Comparison of ENCODE assay signal across 8 mouse cellular contexts in the genomic region with DNA sequence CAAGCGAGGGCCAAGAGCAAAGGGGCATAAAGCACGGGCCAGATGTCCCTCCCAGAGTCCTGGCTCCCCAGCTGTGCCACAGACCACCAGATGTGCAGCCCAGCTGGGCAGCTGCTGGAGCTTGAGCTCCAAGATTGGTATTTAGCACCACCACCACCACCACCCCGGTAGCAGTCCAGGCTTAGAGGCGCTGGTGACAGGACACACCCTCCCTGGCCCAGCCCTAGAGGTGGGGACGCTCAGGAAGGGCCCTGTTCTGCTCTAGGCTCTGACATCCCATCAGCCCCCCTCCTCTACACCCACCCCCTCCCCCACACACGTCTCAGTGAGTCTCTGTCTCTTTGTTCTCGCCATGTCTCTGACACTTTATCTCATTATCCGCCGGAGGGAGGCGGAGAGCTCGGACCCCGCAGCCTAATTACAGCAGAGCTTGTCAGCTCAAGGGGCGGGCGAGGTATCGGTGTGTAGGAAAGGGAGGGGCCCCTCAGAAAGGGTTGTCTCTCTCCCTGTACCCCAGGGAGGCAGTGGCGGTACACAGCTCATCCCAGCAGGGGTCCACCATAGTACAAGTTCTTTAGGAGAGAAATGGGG. TPM values are rescaled to one million over a fixed set of nuclear protein-coding genes. Genes with fewer than 3 reads are reported as not detected.
DNase-seq lines count a peak whose midpoint lies in the region; ATAC-seq lines count a peak whose summit lies in the region.

No protein-coding gene starts in this region.

- no peaks in the 10 kb centered on the region for H3K9me3 ChIP-seq in kidney, embryonic 14.5 days (ENCODE audit: control insufficient read depth, low read length)
- no peaks in the 10 kb centered on the region for H3K9me3 ChIP-seq in embryonic facial prominence, embryonic 10.5 days
- no peaks in the 10 kb centered on the region for H3K9me3 ChIP-seq in limb, embryonic 10.5 days (replicated peaks)
- H3K9me3 ChIP-seq in neural tube, embryonic 14.5 days (ENCODE audit: control insufficient read depth, low read length) = no peaks in the 10 kb centered on the region

- H3K36me3 ChIP-seq in kidney, embryonic 14.5 days (ENCODE audit: control insufficient read depth, insufficient read depth, low read length) = peaks cover 13% of the 10 kb centered on the region
- H3K36me3 ChIP-seq in embryonic facial prominence, embryonic 10.5 days (replicated peaks) = peaks cover 17% of the 10 kb centered on the region
- H3K36me3 ChIP-seq in limb, embryonic 10.5 days = peaks cover 18% of the 10 kb centered on the region
- H3K36me3 ChIP-seq in neural tube, embryonic 14.5 days (ENCODE audit: control insufficient read depth, insufficient read depth, low read length) = no peaks in the 10 kb centered on the region

- peak overlapping the region; percentile 23; the same call in 1 of the 2 replicates for H3K9ac ChIP-seq in kidney, embryonic 14.5 days (ENCODE audit: low read depth, low read length)
- H3K9ac ChIP-seq in neural tube, embryonic 14.5 days (replicated peaks; ENCODE audit: low read depth, low read length) = peak overlapping the region; percentile 28; the same call in 1 of the 2 replicates

- peak overlapping the region; percentile 0; the same call in 1 of the 2 replicates for H3K4me3 ChIP-seq in kidney, embryonic 14.5 days (ENCODE audit: low read length)
- peak overlapping the region; percentile 64 for H3K4me3 ChIP-seq in embryonic facial prominence, embryonic 10.5 days
- peak overlapping the region; percentile 57 for H3K4me3 ChIP-seq in limb, embryonic 10.5 days
- H3K4me3 ChIP-seq in neural tube, embryonic 14.5 days (ENCODE audit: low read depth, low read length) = no peak overlapping the region

- no peak overlapping the region for H3K27ac ChIP-seq in kidney, embryonic 14.5 days (ENCODE audit: low read depth, low read length)
- peak overlapping the region; percentile 83; the same call in 1 of the 2 replicates for H3K27ac ChIP-seq in embryonic facial prominence, embryonic 10.5 days (replicated peaks)
- peak overlapping the region; percentile 79 for H3K27ac ChIP-seq in limb, embryonic 10.5 days
- peak overlapping the region; percentile 99; the same call in 1 of the 2 replicates for H3K27ac ChIP-seq in neural tube, embryonic 14.5 days (ENCODE audit: low read depth, low read length)

- peaks cover 55% of the 10 kb centered on the region for H3K4me1 ChIP-seq in kidney, embryonic 14.5 days (ENCODE audit: control insufficient read depth, insufficient read depth, low read length)
- H3K4me1 ChIP-seq in embryonic facial prominence, embryonic 10.5 days = peaks cover 97% of the 10 kb centered on the region
- peaks cover 96% of the 10 kb centered on the region for H3K4me1 ChIP-seq in limb, embryonic 10.5 days
- H3K4me1 ChIP-seq in neural tube, embryonic 14.5 days (ENCODE audit: control insufficient read depth, insufficient read depth, low read length) = peaks cover 60% of the 10 kb centered on the region

- H3K4me2 ChIP-seq in kidney, embryonic 14.5 days (replicated peaks; ENCODE audit: low read depth, low read length) = peak overlapping the region; percentile 31; the same call in 1 of the 2 replicates
- H3K4me2 ChIP-seq in neural tube, embryonic 14.5 days (ENCODE audit: low read depth, low read length) = peak overlapping the region; percentile 90; the same call in 1 of the 2 replicates

- 0% methylated on average over 16 of the region's 16 CpGs for WGBS in kidney, embryonic 14.5 days
- WGBS in embryonic facial prominence, embryonic 10.5 days = under 1% methylated on average over 16 of the region's 16 CpGs
- under 1% methylated on average over 16 of the region's 16 CpGs for WGBS in limb, embryonic 10.5 days
- WGBS in neural tube, embryonic 14.5 days = under 1% methylated on average over 16 of the region's 16 CpGs

- no peak for DNase-seq in kidney, adult 18-20 months
- peak; percentile 59 for DNase-seq in embryonic facial prominence, embryonic 10.5 days (ENCODE audit: low spot score)
- DNase-seq in limb, embryonic 10.5 days (ENCODE audit: low spot score) = peak; percentile 72
- no peak for DNase-seq in spleen, postnatal 14 days (ENCODE audit: low spot score in 2 of 2)
- no peak for DNase-seq in layer of hippocampus, postnatal 36 days
- no peak for DNase-seq in kidney, postnatal 36 days

- ATAC-seq in kidney, embryonic 14.5 days (ENCODE audit: low FRiP score, low TSS enrichment) = no peak
- ATAC-seq in neural tube, embryonic 14.5 days (ENCODE audit: low read depth) = no peak

- peaks cover 72% of the 10 kb centered on the region for H3K27me3 ChIP-seq in kidney, embryonic 14.5 days (ENCODE audit: control insufficient read depth, insufficient read depth, low read length)
- peaks cover 99% of the 10 kb centered on the region for H3K27me3 ChIP-seq in embryonic facial prominence, embryonic 10.5 days (replicated peaks; ENCODE audit: low read depth, poor library complexity, severe bottlenecking)
- H3K27me3 ChIP-seq in limb, embryonic 10.5 days (ENCODE audit: low read depth, poor library complexity, severe bottlenecking) = peaks cover 92% of the 10 kb centered on the region
- no peaks in the 10 kb centered on the region for H3K27me3 ChIP-seq in neural tube, embryonic 14.5 days (ENCODE audit: control insufficient read depth, insufficient read depth, low read length)

RNA-seq across cellular contexts. Expression of a gene that starts 1.2 kb away (rescaled TPM):
- 27.1 and 32.7 TPM in 2 replicates for polyA plus RNA-seq in kidney, embryonic 14.5 days (2014; fragmentation: Nextera tagmentation; extraction: Ambion mirVana)
- 2.2 and 4.5 TPM in 2 replicates for polyA plus RNA-seq in embryonic facial prominence, embryonic 10.5 days (2016; fragmentation: Nextera tagmentation; extraction: Ambion mirVana)
- 1.4 and 3.4 TPM in 2 replicates for polyA plus RNA-seq in limb, embryonic 10.5 days (2016; fragmentation: Nextera tagmentation; extraction: Ambion mirVana)
- 9.7 and 13.5 TPM in 2 replicates for polyA plus RNA-seq in neural tube, embryonic 14.5 days (2014; fragmentation: Nextera tagmentation; extraction: Ambion mirVana)
- 1 to 10 TPM; 3.5 to 4.8 TPM for total RNA-seq in layer of hippocampus, postnatal 36 days (2021)

RNA-seq across cellular contexts. Expression of a gene that starts 8.6 kb away (rescaled TPM):
- 68.9 and 99.8 TPM in 2 replicates for polyA plus RNA-seq in kidney, embryonic 14.5 days (2014; fragmentation: Nextera tagmentation; extraction: Ambion mirVana)
- 110 and 129 TPM in 2 replicates for polyA plus RNA-seq in embryonic facial prominence, embryonic 10.5 days (2016; fragmentation: Nextera tagmentation; extraction: Ambion mirVana)
- 143 and 173 TPM in 2 replicates for polyA plus RNA-seq in limb, embryonic 10.5 days (2016; fragmentation: Nextera tagmentation; extraction: Ambion mirVana)
- polyA plus RNA-seq in neural tube, embryonic 14.5 days (2014; fragmentation: Nextera tagmentation; extraction: Ambion mirVana) = 44.9 and 46.8 TPM in 2 replicates
- 10 to 100 TPM; 27.4 to 29.9 TPM for total RNA-seq in layer of hippocampus, postnatal 36 days (2021)

RNA-seq across cellular contexts. Expression of a gene that starts 12.1 kb away (rescaled TPM):
- 0.39 and 0.50 TPM in 2 replicates for polyA plus RNA-seq in kidney, embryonic 14.5 days (2014; fragmentation: Nextera tagmentation; extraction: Ambion mirVana)
- polyA plus RNA-seq in embryonic facial prominence, embryonic 10.5 days (2016; fragmentation: Nextera tagmentation; extraction: Ambion mirVana) = 0.57 and 0.58 TPM in 2 replicates
- 0.40 and 0.76 TPM in 2 replicates for polyA plus RNA-seq in limb, embryonic 10.5 days (2016; fragmentation: Nextera tagmentation; extraction: Ambion mirVana)
- polyA plus RNA-seq in neural tube, embryonic 14.5 days (2014; fragmentation: Nextera tagmentation; extraction: Ambion mirVana) = 0.31 TPM in 1 of 2 replicates, not detected in the other
- 1 to 10 TPM; 3.0 to 3.7 TPM for total RNA-seq in layer of hippocampus, postnatal 36 days (2021)

RNA-seq across cellular contexts. Expression of a gene that starts 20.8 kb away (rescaled TPM):
- polyA plus RNA-seq in kidney, embryonic 14.5 days (2014; fragmentation: Nextera tagmentation; extraction: Ambion mirVana) = 0.49 and 1.2 TPM in 2 replicates
- 5.2 and 9.7 TPM in 2 replicates for polyA plus RNA-seq in embryonic facial prominence, embryonic 10.5 days (2016; fragmentation: Nextera tagmentation; extraction: Ambion mirVana)
- polyA plus RNA-seq in limb, embryonic 10.5 days (2016; fragmentation: Nextera tagmentation; extraction: Ambion mirVana) = 0.54 and 1.0 TPM in 2 replicates
- 80.1 and 80.4 TPM in 2 replicates for polyA plus RNA-seq in neural tube, embryonic 14.5 days (2014; fragmentation: Nextera tagmentation; extraction: Ambion mirVana)
- total RNA-seq in layer of hippocampus, postnatal 36 days (2021) = 1 to 10 TPM; 1.3 to 1.7 TPM

Comparison
In these comparisons a context has a peak if more than half of its experiments do, and no peak if none do; other contexts are left out.
1. DNase-seq: peak in embryonic facial prominence, embryonic 10.5 days (single experiment) and limb, embryonic 10.5 days (single experiment); none in kidney, adult 18-20 months (single experiment), spleen, postnatal 14 days (0 of 2), layer of hippocampus, postnatal 36 days (0 of 2) and kidney, postnatal 36 days (0 of 2).